Mouse (Mus musculus): ENCODE measurements around the gene Pcgf5. TPM values are rescaled to one million over a fixed set of nuclear protein-coding genes. Genes with fewer than 3 reads are reported as not detected.
A peak's percentile ranks its signal among the peaks of the same experiment; 100 is the strongest.
"Not testable (repeated sequence)": the region's sequence is repeated elsewhere in the genome, so short reads cannot be mapped to it uniquely, and the experiment has no call there.

The Pcgf5 gene
- polyA plus RNA-seq, 1 experiment from 2014 or later, result 5.3 TPM

GRCm38 (mm10) chr19:36450997-36451608 is 103.0 kb downstream of the Pcgf5 start:
- Histone ChIP-seq H3K4me3 (no peak overlapping the region), H3K36me3 (no peaks in the 10 kb centered on the region), H3K27me3 (no peaks in the 10 kb centered on the region), H3K9ac (no peak overlapping the region), H3K4me1 (replicated peaks) (no peaks in the 10 kb centered on the region; the same call in 1 of the 2 replicates), H3K4me2 (no peak overlapping the region), H3K9me3 (no peaks in the 10 kb centered on the region), H3K27ac (replicated peaks) (no peak overlapping the region)
- whole genome bisulfite sequencing, result 88% methylated on average over 3 of the region's 3 CpGs
- ATAC-seq (ENCODE audit: low read depth), result no peak

GRCm38 (mm10) chr19:36451731-36452130 is 103.6 kb downstream of the Pcgf5 start:
- no peaks in the 10 kb centered on the region for H3K27me3 ChIP-seq
- H3K4me3 ChIP-seq, result no peak overlapping the region
- H3K27ac ChIP-seq (replicated peaks), result no peak overlapping the region
- ATAC-seq (ENCODE audit: low read depth), result no peak
- no peaks in the 10 kb centered on the region for H3K9me3 ChIP-seq
- no peaks in the 10 kb centered on the region; the same call in 1 of the 2 replicates for H3K4me1 ChIP-seq (replicated peaks)
- H3K4me2 ChIP-seq, result no peak overlapping the region
- WGBS, result 50% methylated on average over 5 of the region's 5 CpGs
- H3K36me3 ChIP-seq, result no peaks in the 10 kb centered on the region
- no peak overlapping the region for H3K9ac ChIP-seq

- not testable (repeated sequence) for H3K4me1 ChIP-seq (replicated peaks); ATAC-seq (ENCODE audit: low read depth); H3K36me3 ChIP-seq; H3K27me3 ChIP-seq; H3K27ac ChIP-seq (replicated peaks); H3K4me2 ChIP-seq; H3K4me3 ChIP-seq; H3K9me3 ChIP-seq; H3K9ac ChIP-seq
- WGBS, result 70% methylated on average over 3 of the region's 3 CpGs
These were observed 104.1 kb downstream of the Pcgf5 start for GRCm38 (mm10) chr19:36452210-36452609.

- Histone ChIP-seq H3K9me3 (no peaks in the 10 kb centered on the region), H3K4me3 (no peak overlapping the region), H3K27me3 (no peaks in the 10 kb centered on the region), H3K36me3 (no peaks in the 10 kb centered on the region), H3K9ac (no peak overlapping the region), H3K27ac (replicated peaks) (no peak overlapping the region), H3K4me2 (no peak overlapping the region), H3K4me1 (replicated peaks) (no peaks in the 10 kb centered on the region; the same call in 1 of the 2 replicates)
- 92% methylated on average over 4 of the region's 4 CpGs for WGBS
- no peak for ATAC-seq (ENCODE audit: low read depth)
These were observed 105.3 kb downstream of the Pcgf5 start for GRCm38 (mm10) chr19:36453451-36453850.

GRCm38 (mm10) chr19:36470106-36470505 is 122.0 kb downstream of the Pcgf5 start:
- no peaks in the 10 kb centered on the region for H3K36me3 ChIP-seq
- H3K4me1 ChIP-seq (replicated peaks), result no peaks in the 10 kb centered on the region
- no peak overlapping the region for H3K9ac ChIP-seq
- H3K4me3 ChIP-seq, result no peak overlapping the region
- H3K27me3 ChIP-seq, result no peaks in the 10 kb centered on the region
- H3K9me3 ChIP-seq, result no peaks in the 10 kb centered on the region
- H3K4me2 ChIP-seq, result no peak overlapping the region
- H3K27ac ChIP-seq (replicated peaks), result no peak overlapping the region
- 12% methylated on average over 6 of the region's 6 CpGs for WGBS
- no peak for ATAC-seq (ENCODE audit: low read depth)

GRCm38 (mm10) chr19:36471325-36471724 is 123.2 kb downstream of the Pcgf5 start:
- Histone ChIP-seq H3K9me3 (no peaks in the 10 kb centered on the region), H3K4me3 (no peak overlapping the region), H3K36me3 (no peaks in the 10 kb centered on the region), H3K4me2 (no peak overlapping the region), H3K4me1 (replicated peaks) (no peaks in the 10 kb centered on the region), H3K9ac (no peak overlapping the region), H3K27ac (replicated peaks) (no peak overlapping the region), H3K27me3 (no peaks in the 10 kb centered on the region)
- WGBS, result 86% methylated on average over 3 of the region's 3 CpGs
- no peak for ATAC-seq (ENCODE audit: low read depth)

- H3K27me3 ChIP-seq, result no peaks in the 10 kb centered on the region
- no peak for ATAC-seq (ENCODE audit: low read depth)
- H3K9ac ChIP-seq, result no peak overlapping the region
- no peak overlapping the region for H3K4me3 ChIP-seq
- no peak overlapping the region for H3K4me2 ChIP-seq
- H3K9me3 ChIP-seq, result no peaks in the 10 kb centered on the region
- 0 out of 2 replicates have a peak, but pooled peaks cover 6% of the 10 kb centered on the region for H3K4me1 ChIP-seq (replicated peaks)
- WGBS, result 94% methylated on average over 4 of the region's 4 CpGs
- no peaks in the 10 kb centered on the region for H3K36me3 ChIP-seq
- H3K27ac ChIP-seq (replicated peaks), result no peak overlapping the region
These were observed 128.5 kb downstream of the Pcgf5 start for GRCm38 (mm10) chr19:36476596-36476995.

GRCm38 (mm10) chr19:36477151-36477550 is 129.0 kb downstream of the Pcgf5 start:
- Histone ChIP-seq H3K36me3 (no peaks in the 10 kb centered on the region), H3K27ac (replicated peaks) (no peak overlapping the region), H3K4me1 (replicated peaks) (0 out of 2 replicates have a peak, but pooled peaks cover 6% of the 10 kb centered on the region), H3K4me2 (no peak overlapping the region), H3K9ac (no peak overlapping the region), H3K9me3 (no peaks in the 10 kb centered on the region), H3K27me3 (no peaks in the 10 kb centered on the region), H3K4me3 (no peak overlapping the region)
- no peak for ATAC-seq (ENCODE audit: low read depth)
- 58% methylated on average over 9 of the region's 9 CpGs for WGBS

GRCm38 (mm10) chr19:36477684-36478083 is 129.6 kb downstream of the Pcgf5 start:
- Histone ChIP-seq H3K4me3 (no peak overlapping the region), H3K9me3 (no peaks in the 10 kb centered on the region), H3K4me1 (replicated peaks) (0 out of 2 replicates have a peak, but pooled peaks cover 6% of the 10 kb centered on the region), H3K4me2 (no peak overlapping the region), H3K9ac (no peak overlapping the region), H3K27me3 (no peaks in the 10 kb centered on the region), H3K36me3 (no peaks in the 10 kb centered on the region), H3K27ac (replicated peaks) (no peak overlapping the region)
- 81% methylated on average over 5 of the region's 5 CpGs for WGBS
- ATAC-seq (ENCODE audit: low read depth), result no peak

GRCm38 (mm10) chr19:36490911-36491310 is 142.8 kb downstream of the Pcgf5 start:
- peaks cover 6% of the 10 kb centered on the region; the same call in 1 of the 2 replicates for H3K9me3 ChIP-seq
- no peak overlapping the region for H3K4me3 ChIP-seq
- no peaks in the 10 kb centered on the region for H3K4me1 ChIP-seq (replicated peaks)
- ATAC-seq (ENCODE audit: low read depth), result no peak
- H3K9ac ChIP-seq, result no peak overlapping the region
- no peaks in the 10 kb centered on the region for H3K27me3 ChIP-seq
- H3K4me2 ChIP-seq, result no peak overlapping the region
- no peak overlapping the region for H3K27ac ChIP-seq (replicated peaks)
- H3K36me3 ChIP-seq, result no peaks in the 10 kb centered on the region
- 88% methylated on average over 6 of the region's 6 CpGs for WGBS

- WGBS, result 74% methylated on average over 3 of the region's 3 CpGs
- H3K27ac ChIP-seq (replicated peaks), result no peak overlapping the region
- peaks cover 5% of the 10 kb centered on the region; the same call in 1 of the 2 replicates for H3K4me1 ChIP-seq (replicated peaks)
- no peak overlapping the region for H3K4me3 ChIP-seq
- H3K9me3 ChIP-seq, result no peaks in the 10 kb centered on the region
- H3K4me2 ChIP-seq, result no peak overlapping the region
- ATAC-seq (ENCODE audit: low read depth), result no peak
- no peak overlapping the region for H3K9ac ChIP-seq
- no peaks in the 10 kb centered on the region for H3K27me3 ChIP-seq
- no peaks in the 10 kb centered on the region for H3K36me3 ChIP-seq
These were observed 147.4 kb downstream of the Pcgf5 start for GRCm38 (mm10) chr19:36495555-36495954.

- Histone ChIP-seq H3K27me3 (no peaks in the 10 kb centered on the region), H3K36me3 (no peaks in the 10 kb centered on the region), H3K4me3 (no peak overlapping the region), H3K9me3 (no peaks in the 10 kb centered on the region), H3K4me2 (no peak overlapping the region), H3K27ac (replicated peaks) (no peak overlapping the region), H3K4me1 (replicated peaks) (peaks cover 5% of the 10 kb centered on the region; the same call in 1 of the 2 replicates), H3K9ac (no peak overlapping the region)
- ATAC-seq (ENCODE audit: low read depth), result no peak
- 91% methylated on average over 4 of the region's 4 CpGs for WGBS
These were observed 148.4 kb downstream of the Pcgf5 start for GRCm38 (mm10) chr19:36496532-36496931.

- Histone ChIP-seq H3K4me3 (no peak overlapping the region), H3K4me1 (replicated peaks) (peaks cover 5% of the 10 kb centered on the region; the same call in 1 of the 2 replicates), H3K4me2 (no peak overlapping the region), H3K27ac (replicated peaks) (no peak overlapping the region), H3K9me3 (no peaks in the 10 kb centered on the region), H3K36me3 (no peaks in the 10 kb centered on the region), H3K9ac (no peak overlapping the region), H3K27me3 (no peaks in the 10 kb centered on the region)
- peak; percentile 47; the same call in 1 of the 2 replicates for ATAC-seq (ENCODE audit: low read depth)
- WGBS, result 54% methylated on average over 4 of the region's 4 CpGs
These were observed 149.0 kb downstream of the Pcgf5 start for GRCm38 (mm10) chr19:36497067-36497466.

Measured in neural tube, embryonic 13.5 days (tissue).